Mouse (Mus musculus) v-Abl transformed pro-B cells (cell line): ENCODE data around the gene Insig2.

Experiments
- in situ Hi-C, 2 experiments: fragments of 400-800 bp; cut with MboI; formaldehyde crosslinking; loops; one replicate each; pipeline ENCODE4 v1.15.1; 2025; ENCODE audit not compliant: unreplicated experiment in 2 of 2

Insig2 gene

DNA sequence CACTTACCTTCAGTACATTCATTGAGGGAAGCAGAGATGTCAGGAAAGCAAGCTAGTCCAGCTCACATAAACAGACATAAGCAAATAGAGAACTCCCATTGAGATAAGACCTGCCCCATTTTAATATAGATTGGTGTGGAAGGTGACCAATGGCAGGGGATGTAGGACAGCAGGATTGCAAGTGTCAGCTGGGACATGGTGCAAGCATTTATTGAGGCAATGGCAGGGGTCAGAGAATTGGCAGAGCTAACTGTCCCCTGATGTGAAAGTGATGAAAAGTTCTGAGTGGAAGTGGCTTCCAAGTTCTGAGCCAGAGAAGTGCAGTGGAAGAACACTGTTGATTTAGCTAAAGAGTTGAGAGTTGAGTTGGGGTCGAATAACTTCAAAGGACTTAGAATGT lies at the start of gene Insig2:
Gene Insig2, minus strand, starts transcription at position 105 of the 400 bp plus-strand sequence.
- in situ Hi-C loops = no loop called here

DNA sequence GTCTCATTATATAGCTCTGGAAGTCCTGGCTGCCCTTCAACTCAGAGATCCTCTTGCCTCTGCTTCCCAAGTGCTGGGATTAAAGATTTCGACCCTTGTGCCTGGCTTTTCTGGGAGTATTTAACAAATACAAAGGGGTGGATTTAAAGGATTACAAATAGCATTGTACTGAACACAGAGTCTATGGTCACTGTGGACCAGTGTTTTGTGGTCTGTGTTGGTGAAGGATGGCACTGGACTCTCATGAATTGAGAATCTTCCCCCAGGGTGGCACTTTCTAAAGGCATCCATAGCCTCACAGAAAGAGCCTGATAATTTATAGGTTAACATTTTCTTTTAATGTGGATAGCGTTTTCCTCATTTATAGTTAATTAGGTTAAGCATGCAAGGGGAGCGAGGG lies 49.2 kb upstream of the Insig2 start:
- in situ Hi-C loops = no loop called here

DNA sequence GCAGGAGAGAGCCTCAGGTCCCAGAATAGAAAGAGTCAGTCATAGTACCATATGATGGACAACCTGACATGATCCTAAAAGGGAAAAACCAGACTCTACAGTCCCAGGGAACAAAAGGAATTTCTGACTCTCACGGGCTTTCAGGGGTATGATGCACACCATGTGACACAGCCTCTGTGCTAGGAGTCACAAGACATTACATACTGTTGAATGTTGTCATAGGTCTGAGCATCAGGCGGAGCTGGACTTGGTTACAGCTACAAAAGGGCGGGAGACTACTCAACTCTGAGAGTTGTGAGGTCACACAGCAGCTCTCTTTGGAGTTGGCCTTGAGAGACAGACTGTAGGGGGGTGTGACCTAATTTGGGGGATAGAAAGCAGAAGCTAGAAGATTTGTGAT lies 47.6 kb upstream of the Insig2 start:
- in situ Hi-C loops = no loop called here

DNA sequence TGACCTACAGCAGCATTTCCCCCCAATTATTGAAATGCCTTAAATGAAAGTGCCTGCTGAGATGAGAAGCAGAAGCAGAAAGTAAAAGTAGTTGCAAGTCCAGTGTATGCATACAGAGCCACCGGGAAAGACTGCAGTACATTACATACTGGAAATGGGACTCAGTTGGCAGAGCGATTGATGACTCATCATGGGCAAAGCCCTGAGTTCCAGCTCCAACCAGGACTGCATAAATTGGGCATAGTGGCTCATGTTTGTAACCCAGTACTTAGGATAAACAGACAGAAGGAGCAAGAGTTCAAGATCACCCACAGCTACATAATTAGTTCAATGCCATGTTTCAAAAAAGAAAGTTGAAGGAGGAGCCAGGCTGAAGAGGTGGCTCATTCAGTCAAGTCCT lies 45.5 kb upstream of the Insig2 start:
- in situ Hi-C loops = no loop called here

DNA sequence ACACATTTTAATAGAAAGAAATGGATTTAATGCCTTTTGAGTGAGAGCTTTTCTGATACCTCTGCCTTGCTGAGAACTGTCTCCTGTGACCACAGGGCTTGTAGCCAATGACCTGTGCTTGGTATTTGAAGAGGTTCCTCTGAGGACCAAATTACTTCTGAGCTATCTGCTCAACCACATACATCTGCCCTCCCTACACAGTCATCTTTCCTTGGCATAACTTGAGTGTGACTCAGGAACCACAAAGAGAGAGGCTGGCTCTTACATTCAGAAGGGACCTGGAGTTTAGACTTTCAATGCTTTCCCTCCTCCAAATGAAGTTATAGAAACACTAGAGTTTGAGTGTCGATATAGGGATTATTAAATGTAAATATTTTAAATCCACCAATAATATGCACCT lies 45.0 kb upstream of the Insig2 start:
- in situ Hi-C loops = no loop called here

DNA sequence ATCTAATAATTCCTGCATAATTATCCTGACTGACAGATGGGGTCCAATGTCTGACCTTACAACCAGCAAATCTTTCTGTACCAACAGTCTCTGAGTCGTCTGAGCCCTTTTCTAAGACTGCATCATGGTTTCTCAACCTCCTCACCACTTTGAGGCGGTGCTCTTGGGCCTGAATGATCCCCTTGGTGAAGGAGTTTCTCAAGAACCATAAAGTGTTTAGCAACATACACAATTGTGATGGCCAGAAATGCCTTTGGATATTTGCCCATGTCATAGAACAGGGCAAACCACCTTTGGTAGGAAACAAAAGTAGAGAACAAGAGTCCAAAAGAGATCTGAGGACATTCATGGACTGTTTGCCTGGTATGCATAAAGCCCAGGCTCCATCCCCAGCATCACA lies 41.2 kb upstream of the Insig2 start:
- in situ Hi-C loops = no loop called here

DNA sequence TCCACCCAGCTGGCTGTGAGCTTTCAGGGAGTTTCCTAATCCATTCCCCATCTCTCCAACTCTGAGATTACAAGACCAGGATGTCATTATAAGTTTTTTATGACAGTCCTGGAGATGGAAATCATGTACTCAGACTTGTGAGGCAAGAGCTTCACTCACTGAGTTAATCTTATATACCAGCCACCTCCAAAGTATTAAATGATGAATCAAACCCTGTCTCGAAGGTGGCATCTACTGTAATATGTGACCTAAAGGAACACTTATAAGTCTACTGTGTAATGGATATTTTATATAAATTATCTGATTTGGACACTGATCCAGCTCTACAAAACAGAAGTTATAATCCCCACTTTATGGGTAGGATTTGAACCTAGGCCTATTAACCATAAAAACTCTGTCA lies 40.3 kb upstream of the Insig2 start:
- in situ Hi-C loops = no loop called here

DNA sequence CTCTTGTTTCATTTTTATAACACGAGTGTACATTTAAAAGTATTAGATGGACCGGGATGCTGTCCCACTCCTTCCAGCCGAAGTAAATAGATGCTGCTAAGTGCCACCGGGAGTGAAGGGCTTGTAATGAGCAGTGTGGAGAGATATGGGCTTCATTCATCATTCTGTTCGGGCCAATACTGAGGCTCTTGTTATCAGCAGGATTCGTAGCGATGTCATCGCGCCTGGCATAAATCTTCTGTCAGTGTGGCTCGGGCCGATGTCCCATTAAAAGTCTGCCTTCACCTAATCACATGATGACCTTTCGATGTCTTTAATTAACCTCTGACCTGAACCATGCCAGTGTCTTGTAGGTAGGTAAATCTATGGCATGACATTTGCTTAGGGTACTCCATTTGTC lies 39.1 kb upstream of the Insig2 start:
- in situ Hi-C loops = no loop called here

DNA sequence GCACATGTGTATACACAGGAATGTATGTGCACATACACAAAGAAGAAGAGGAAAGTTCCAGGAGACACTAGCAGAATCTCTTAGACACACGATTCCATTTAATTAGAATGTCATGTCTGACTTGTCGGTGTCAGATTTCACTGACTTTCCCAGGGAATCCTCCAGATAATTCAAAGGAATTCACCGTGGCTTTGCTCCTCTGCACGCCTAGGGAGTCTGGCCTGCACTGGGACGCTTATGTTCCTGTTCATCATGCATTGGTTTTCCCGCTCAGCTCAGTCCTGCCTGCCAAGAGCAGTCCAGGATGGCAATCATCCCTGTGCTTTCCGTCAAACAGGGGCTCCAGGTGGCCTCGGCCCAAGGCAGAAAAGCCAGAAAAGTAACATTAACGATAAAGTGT lies 34.9 kb upstream of the Insig2 start:
- in situ Hi-C loops = no loop called here

DNA sequence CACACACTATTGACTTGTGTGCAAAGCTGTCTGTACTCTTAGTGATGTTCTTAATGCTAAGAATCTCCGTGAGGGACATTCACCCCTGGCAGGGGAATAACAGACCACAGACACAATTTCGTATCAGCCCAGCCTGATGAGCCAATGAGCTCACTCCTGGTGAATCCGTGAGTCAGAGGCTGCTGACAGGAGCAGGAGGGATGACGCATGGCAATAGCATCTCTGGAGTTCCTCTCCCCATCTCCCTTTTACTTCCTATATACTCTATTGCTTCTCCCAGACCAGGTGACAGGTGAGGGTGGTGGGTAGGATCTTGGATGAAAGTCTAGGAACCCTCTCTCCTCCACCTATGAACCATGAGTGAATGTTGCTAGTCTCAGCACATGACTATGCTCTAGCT lies 28.2 kb upstream of the Insig2 start:
- in situ Hi-C loops = no loop called here

DNA sequence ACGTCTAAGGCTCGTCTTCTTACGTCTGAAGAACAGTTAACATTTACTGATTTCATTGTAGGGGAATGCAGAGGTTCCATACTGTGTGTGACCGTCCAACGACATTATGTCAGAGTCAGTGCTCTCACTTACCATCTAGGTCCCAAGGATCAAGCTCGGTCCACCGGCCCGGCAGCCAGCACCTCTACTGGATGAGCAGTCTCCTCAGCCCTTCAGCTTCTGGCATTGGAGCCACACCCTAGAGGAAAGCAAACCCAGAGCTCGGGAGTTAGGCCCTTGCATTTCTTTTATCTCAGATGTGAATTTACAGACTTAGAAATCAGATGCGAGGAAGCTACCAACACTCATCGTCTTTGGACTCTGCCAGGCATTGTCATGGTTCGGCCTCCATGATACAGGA lies 27.3 kb upstream of the Insig2 start:
- in situ Hi-C loops = no loop called here

DNA sequence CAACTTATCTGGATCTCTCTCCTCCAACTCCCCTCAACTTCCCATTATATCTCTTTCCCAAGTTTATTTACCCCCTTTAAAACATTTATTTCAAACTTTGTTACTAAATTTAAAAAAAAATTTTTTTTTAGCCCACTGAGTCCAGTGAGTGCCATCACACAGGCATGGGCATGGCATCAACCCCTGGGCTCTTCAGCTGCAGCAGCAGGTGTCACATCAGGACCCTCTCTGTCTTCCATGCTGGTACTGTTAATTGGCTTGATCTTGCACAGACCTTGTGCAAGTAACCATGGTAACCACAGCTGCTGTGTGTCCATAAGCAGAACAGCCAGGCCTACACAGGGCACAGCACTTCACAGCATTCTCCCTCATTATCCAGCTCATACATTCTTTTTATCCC lies 21.4 kb upstream of the Insig2 start:
- in situ Hi-C loops = no loop called here

DNA sequence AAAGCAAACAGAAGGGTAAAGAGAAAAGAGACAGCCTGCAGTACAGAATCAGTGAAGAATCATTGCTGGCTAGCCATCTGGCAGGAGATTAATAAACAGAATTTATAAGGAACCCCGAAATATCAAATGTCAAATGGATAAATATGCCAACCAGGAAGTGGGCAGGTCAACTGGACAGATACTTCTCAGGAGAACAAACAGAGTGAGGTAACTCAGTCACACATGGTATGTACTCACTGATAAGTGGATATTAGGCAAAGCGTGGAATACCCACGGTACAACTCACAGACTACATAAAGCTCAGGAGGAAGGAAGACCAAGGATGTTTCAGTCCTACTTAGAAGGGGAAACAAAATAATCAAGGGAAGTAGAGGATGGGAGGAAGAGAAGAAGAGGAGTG lies 18.6 kb upstream of the Insig2 start:
- in situ Hi-C loops = no loop called here

DNA sequence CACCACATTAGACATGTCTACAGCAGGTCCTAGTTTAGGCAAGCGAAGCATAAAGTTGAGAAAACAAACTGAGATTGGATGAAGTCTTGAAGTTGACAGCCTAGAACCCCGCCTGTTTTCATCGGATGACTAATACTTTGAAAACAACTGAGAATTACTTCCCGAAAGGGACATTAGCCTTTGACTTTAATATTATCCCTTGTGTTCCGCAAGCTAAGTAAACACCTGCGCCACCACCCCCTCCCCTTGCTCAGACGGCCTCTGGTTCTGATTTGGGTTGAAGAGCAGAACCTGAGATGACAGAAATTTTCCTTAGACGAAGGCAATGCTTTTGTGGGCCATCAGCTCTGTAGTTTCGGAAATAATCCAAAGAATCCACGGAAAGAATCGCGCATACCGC lies 18.2 kb upstream of the Insig2 start:
- in situ Hi-C loops = no loop called here

DNA sequence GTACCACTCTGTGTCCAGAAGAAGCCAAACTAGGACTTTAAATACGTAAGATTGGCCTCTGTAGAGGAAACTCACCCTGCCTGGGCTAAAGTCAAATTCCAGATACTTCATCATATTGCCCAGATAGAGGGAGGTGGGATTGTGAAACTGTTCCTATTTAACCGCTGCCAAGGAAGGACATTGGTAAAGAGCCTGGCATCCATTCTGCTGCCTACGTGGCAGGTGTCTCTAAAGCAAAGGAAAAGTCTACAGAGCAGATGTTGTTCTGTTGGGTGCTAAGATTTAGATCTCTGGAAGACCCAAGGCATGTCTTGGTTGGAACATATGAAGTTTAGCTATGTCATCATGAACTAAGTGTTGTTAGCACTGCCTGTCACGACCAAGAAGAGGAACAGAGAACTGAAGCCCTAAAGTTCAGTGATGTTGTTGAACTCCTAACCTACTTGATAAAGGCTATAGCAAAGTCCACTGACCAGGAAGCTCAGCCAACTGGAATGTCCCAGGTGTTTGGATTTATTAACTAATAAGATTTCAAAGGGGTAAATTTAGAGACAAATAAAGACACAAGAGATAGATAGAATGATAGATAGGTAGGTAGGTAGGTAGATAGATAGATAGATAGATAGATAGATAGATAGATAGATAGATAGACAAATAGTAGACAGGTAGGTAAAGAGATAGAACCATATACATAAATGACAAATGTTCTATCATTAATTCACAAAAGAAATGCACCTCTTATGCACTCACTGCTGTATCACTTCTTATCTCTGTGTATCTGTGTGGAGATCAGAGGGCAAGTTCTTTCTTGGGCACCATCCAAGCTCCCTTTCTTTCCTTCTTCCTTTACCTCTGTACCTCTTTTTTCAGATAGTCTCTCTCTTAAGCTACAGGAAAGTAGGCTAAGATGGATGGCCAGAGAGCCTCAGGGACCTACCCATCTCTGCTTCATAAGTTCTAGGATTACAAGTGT lies 16.8 kb upstream of the Insig2 start:
- in situ Hi-C loops = no loop called here

DNA sequence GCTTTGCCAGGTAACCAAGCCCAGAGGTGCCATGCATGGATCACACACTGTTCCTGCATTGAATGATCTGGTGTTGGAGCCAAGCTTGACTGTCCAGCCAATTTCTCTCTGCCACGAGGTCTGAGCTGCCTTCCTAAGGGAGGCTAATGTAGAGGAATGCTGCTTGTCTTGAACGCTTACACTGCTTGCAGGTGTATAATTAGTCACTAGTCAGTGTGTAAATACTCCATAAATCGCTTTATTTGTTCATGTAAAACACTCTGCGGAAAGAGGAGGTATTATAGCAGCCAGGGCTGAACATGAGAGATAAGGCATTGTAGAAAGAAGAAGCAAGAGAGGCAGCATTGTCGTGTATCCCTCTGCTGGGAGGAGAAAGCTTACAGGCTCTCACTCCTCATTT lies 11.6 kb upstream of the Insig2 start:
- in situ Hi-C loops = no loop called here

DNA sequence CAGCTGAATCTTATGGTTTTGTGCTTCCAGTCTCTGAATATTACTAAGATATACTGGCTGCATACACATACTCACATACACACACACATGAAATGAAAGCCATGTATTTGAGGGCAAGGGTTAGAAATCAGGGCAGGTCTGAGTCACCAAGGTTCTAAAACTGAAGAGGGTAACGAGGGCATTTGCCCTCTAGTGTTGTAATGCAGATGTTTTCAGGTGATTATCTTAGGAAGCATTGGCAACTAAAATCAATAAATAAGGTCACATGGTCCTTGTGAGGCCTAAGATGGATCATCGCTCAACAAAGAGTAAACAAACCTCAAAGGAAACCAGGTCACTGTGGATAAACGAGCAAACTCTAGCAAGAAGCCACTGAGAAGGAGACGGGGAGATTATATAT lies 3.4 kb upstream of the Insig2 start:
- in situ Hi-C loops = no loop called here

DNA sequence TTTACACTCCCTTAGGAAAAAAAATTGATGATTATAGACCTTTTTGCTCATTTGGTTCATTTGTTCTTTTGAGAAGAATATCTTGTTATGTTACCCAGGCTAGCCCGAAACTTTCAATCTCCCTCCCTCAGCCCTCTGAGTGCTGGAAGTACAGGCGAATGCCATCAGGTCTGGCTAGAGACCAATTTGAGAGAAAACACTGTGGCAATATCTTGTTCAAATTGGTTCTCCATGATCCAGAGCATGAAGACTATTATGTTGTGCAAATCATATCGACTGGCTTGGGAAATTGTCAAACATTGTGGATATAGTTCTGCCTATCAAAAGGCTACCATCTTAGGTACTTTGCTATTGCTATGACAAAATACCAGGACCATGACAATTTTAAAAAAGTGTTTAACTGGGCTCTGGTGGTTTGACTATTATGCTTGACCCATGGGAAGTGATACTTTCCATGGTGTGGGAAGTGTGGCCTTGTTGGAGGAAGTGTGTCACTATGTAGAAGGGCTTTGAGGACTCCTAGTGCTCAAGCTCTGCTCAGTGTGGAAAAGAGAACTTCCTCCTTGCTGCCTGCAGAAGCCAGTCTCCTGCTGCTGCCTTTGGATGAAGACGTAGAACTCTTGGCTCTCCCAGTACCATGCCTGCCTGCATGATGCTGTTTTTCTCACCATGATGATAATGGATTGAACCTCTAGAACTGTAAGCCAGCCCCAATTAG lies 1.8 kb upstream of the Insig2 start:
- in situ Hi-C loops = no loop called here

DNA sequence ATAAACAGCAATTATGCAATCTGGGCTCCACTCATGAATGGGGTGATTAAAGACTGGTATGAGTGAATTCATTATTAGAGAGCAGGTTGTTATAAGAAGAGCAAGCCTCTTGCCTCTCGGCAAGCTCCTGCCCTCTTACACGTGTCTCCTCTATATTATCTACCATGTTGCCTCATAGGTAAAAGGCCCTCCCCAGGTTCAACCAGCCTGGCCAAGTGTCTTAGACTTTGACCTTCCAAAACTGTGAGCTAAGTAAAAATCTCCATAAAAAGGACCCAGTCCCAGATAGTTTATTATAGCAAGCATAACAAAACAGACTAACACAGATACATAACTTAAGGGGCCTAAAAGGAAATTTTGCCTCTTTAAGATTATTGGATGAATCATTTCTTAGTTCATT lies 1.8 kb downstream of the Insig2 start:
- in situ Hi-C loops = no loop called here

DNA sequence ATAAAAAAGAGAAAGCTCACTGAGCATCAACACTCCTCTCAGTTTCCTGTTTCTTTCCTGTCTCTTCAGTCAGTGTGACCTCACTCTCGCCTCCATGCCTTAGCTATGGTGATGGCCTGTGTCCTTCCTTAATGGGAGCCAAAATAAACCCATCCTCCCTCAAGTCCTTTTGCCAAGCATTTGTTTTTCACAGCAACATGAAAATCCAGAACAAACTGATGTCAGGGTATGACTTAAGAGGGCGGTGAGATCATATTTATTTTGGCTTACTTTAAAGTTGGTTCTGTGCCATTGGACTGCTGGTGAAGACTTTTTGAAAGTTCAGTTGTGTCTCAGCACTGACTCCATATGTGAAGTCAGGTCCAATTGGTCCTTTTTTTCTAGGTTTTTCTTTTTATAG lies 3.0 kb downstream of the Insig2 start:
- in situ Hi-C loops = loop anchor here in 1 of 2 experiments (10.0 kb wide), 2 partner anchors 95 to 245 kb away; no protein-coding TSS in a partner anchor

DNA sequence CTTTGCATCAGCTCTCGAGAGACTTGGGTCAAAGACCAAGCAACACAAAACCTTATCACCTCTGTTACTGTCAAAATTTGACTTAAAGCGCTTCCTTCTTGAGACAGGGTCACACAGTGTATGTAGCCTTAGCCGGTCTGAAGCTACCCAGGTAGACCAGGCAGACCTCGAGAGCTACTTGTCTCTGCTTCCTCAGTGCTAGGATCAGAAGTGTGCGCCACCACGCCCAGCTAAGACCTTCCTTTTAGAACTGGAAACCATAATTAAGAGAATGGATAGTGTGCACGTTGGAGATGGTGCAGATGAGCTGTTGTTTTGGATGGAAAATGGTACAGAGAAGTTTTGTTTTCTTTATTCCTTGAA lies 4.2 kb downstream of the Insig2 start:
- in situ Hi-C loops = loop anchor here in 1 of 2 experiments (10.0 kb wide), 2 partner anchors 97 to 247 kb away; no protein-coding TSS in a partner anchor
